Mouse (Mus musculus) midbrain, embryonic 15.5 days (tissue): ENCODE results near the gene Sf3b6. TPM values are rescaled to one million over a fixed set of nuclear protein-coding genes. Genes with fewer than 3 reads are reported as not detected.
A peak's percentile ranks its signal among the peaks of the same experiment; 100 is the strongest.
"Not testable (repeated sequence)": the region's sequence is repeated elsewhere in the genome, so short reads cannot be mapped to it uniquely, and the experiment has no call there.

Experiments
- ATAC-seq: fragments of 200-750 bp; cut with Nextera tagmentation; replicated peaks from 2 replicates; pipeline ENCODE4 v1.8.0; 2017; ENCODE audit warnings: moderate TSS enrichment
- H3K27ac ChIP-seq: fragments of 300-500 bp; sonication (generic); 2 replicates; pipeline ENCODE4 v1.5.1; 2015; ENCODE audit warnings: mild to moderate bottlenecking, inconsistent platforms
- H3K27me3 ChIP-seq: fragments of 300-500 bp; sonication (generic); replicated peaks from 2 replicates; pipeline ENCODE4 v1.6.1; 2015; ENCODE audit warnings: inconsistent platforms
- H3K36me3 ChIP-seq: fragments of 300-500 bp; sonication (generic); replicated peaks from 2 replicates; pipeline ENCODE4 v1.6.1; 2015; ENCODE audit warnings: inconsistent platforms
- H3K4me1 ChIP-seq: fragments of 300-500 bp; sonication (generic); 2 replicates; pipeline ENCODE4 v1.6.1; 2015; ENCODE audit warnings: inconsistent platforms
- H3K4me2 ChIP-seq: fragments of 300-500 bp; sonication (generic); 2 replicates; pipeline ENCODE4 v1.6.1; 2015; ENCODE audit warnings: inconsistent platforms, mild to moderate bottlenecking, moderate library complexity
- H3K4me3 ChIP-seq: fragments of 300-500 bp; sonication (generic); 2 replicates; pipeline ENCODE4 v1.5.1; 2015; ENCODE audit warnings: mild to moderate bottlenecking, inconsistent platforms
- H3K9ac ChIP-seq: fragments of 300-500 bp; sonication (generic); 2 replicates; pipeline ENCODE4 v1.6.1; 2015; ENCODE audit warnings: mild to moderate bottlenecking, inconsistent platforms
- H3K9me3 ChIP-seq: fragments of 300-500 bp; sonication (generic); 2 replicates; pipeline ENCODE4 v1.6.1; 2016; ENCODE audit warnings: inconsistent platforms
- WGBS: fragments of 180-500 bp; shearing (Covaris S2); methylation state at CpG from one replicate; pipeline ENCODE4 v1.1.7; 2015; ENCODE audit warnings: mixed read lengths; 5-methylcytosine and 5-hydroxymethylcytosine counted together
- polyA plus RNA-seq: library from polyadenylated mRNA; unstranded; fragments of >200 nt; fragmentation: Nextera tagmentation; extraction: Ambion mirVana; gene quantifications from 2 replicates; pipeline ENCODE4 v1.2.1, GENCODE M21; 2015

The Sf3b6 gene
- polyA plus RNA-seq, 1 experiment from 2014 or later, result 200 TPM

- not testable (repeated sequence) for H3K36me3 ChIP-seq, H3K4me3 ChIP-seq, H3K4me2 ChIP-seq, H3K9ac ChIP-seq, ATAC-seq, H3K9me3 ChIP-seq, H3K27me3 ChIP-seq, H3K4me1 ChIP-seq, H3K27ac ChIP-seq
- WGBS, result 95% methylated on average over 25 of the region's 25 CpGs
Measured at GRCm38 (mm10) chr12:4788128-4788527, 29.2 kb upstream of the Sf3b6 start.

- no peak overlapping the region for H3K4me2 ChIP-seq
- H3K36me3 ChIP-seq, result no peaks in the 10 kb centered on the region
- no peak for ATAC-seq
- no peaks in the 10 kb centered on the region for H3K27me3 ChIP-seq
- H3K9me3 ChIP-seq, result no peaks in the 10 kb centered on the region
- WGBS, result 60% methylated on average over 1 of the region's 1 CpGs
- H3K27ac ChIP-seq, result no peak overlapping the region
- no peak overlapping the region for H3K4me3 ChIP-seq
- H3K9ac ChIP-seq, result no peak overlapping the region
- no peaks in the 10 kb centered on the region for H3K4me1 ChIP-seq
Measured at GRCm38 (mm10) chr12:4793718-4794117, 23.6 kb upstream of the Sf3b6 start.

GRCm38 (mm10) chr12:4797471-4797870 is 19.9 kb upstream of the Sf3b6 start:
- not testable (repeated sequence) for H3K9ac ChIP-seq, H3K36me3 ChIP-seq, H3K27ac ChIP-seq, H3K9me3 ChIP-seq, ATAC-seq, H3K4me3 ChIP-seq, H3K4me2 ChIP-seq, H3K4me1 ChIP-seq, H3K27me3 ChIP-seq
- WGBS, result 81% methylated on average over 6 of the region's 6 CpGs

- H3K27me3 ChIP-seq, result no peaks in the 10 kb centered on the region
- no peak for ATAC-seq
- H3K4me3 ChIP-seq, result no peak overlapping the region
- no peak overlapping the region for H3K4me2 ChIP-seq
- 85% methylated on average over 4 of the region's 4 CpGs for WGBS
- no peak overlapping the region for H3K27ac ChIP-seq
- no peaks in the 10 kb centered on the region for H3K9me3 ChIP-seq
- H3K4me1 ChIP-seq, result no peaks in the 10 kb centered on the region
- no peak overlapping the region for H3K9ac ChIP-seq
- no peaks in the 10 kb centered on the region for H3K36me3 ChIP-seq
Measured at GRCm38 (mm10) chr12:4811036-4811435, 6.3 kb upstream of the Sf3b6 start.

GRCm38 (mm10) chr12:4811705-4812104 is 5.6 kb upstream of the Sf3b6 start:
- Histone ChIP-seq H3K9me3 (no peaks in the 10 kb centered on the region), H3K9ac (no peak overlapping the region), H3K4me2 (no peak overlapping the region), H3K27ac (no peak overlapping the region), H3K27me3 (no peaks in the 10 kb centered on the region), H3K4me1 (peaks cover 6% of the 10 kb centered on the region), H3K4me3 (no peak overlapping the region), H3K36me3 (no peaks in the 10 kb centered on the region)
- no peak for ATAC-seq
- 72% methylated on average over 3 of the region's 3 CpGs for WGBS

GRCm38 (mm10) chr12:4813636-4814035 is 3.7 kb upstream of the Sf3b6 start:
- ATAC-seq, result no peak
- WGBS, result 87% methylated on average over 4 of the region's 4 CpGs
- no peak overlapping the region for H3K4me3 ChIP-seq
- H3K27me3 ChIP-seq, result no peaks in the 10 kb centered on the region
- H3K27ac ChIP-seq, result no peak overlapping the region
- H3K9ac ChIP-seq, result no peak overlapping the region
- no peaks in the 10 kb centered on the region for H3K36me3 ChIP-seq
- H3K4me1 ChIP-seq, result peaks cover 15% of the 10 kb centered on the region
- H3K9me3 ChIP-seq, result no peaks in the 10 kb centered on the region
- H3K4me2 ChIP-seq, result no peak overlapping the region

GRCm38 (mm10) chr12:4816680-4817360 is 524 bp upstream of the Sf3b6 start:
- Histone ChIP-seq H3K4me2 (peak overlapping the region; percentile 71), H3K4me3 (peak overlapping the region; percentile 87), H3K4me1 (peaks cover 26% of the 10 kb centered on the region), H3K27me3 (no peaks in the 10 kb centered on the region), H3K9ac (peak overlapping the region; percentile 64), H3K27ac (peak overlapping the region; percentile 89), H3K36me3 (0 out of 2 replicates have a peak, but pooled peaks cover 11% of the 10 kb centered on the region), H3K9me3 (no peaks in the 10 kb centered on the region)
- 7% methylated on average over 24 of the region's 24 CpGs for whole genome bisulfite sequencing
- peak; percentile 86 for ATAC-seq

GRCm38 (mm10) chr12:4827256-4827655 is 9.9 kb downstream of the Sf3b6 start:
- no peak overlapping the region for H3K27ac ChIP-seq
- H3K4me3 ChIP-seq, result no peak overlapping the region
- no peak overlapping the region for H3K9ac ChIP-seq
- H3K36me3 ChIP-seq, result peaks cover 31% of the 10 kb centered on the region; the same call in 1 of the 2 replicates
- no peaks in the 10 kb centered on the region for H3K9me3 ChIP-seq
- H3K4me1 ChIP-seq, result no peaks in the 10 kb centered on the region
- ATAC-seq, result no peak
- 82% methylated on average over 3 of the region's 3 CpGs for WGBS
- H3K4me2 ChIP-seq, result no peak overlapping the region
- no peaks in the 10 kb centered on the region for H3K27me3 ChIP-seq

- no peak overlapping the region for H3K4me2 ChIP-seq
- H3K36me3 ChIP-seq, result no peaks in the 10 kb centered on the region; the same call in 1 of the 2 replicates
- no peak overlapping the region for H3K4me3 ChIP-seq
- no peak overlapping the region for H3K9ac ChIP-seq
- 0 out of 2 replicates have a peak, but pooled peaks cover 3% of the 10 kb centered on the region for H3K27me3 ChIP-seq
- no peaks in the 10 kb centered on the region for H3K9me3 ChIP-seq
- no peak overlapping the region for H3K27ac ChIP-seq
- H3K4me1 ChIP-seq, result peaks cover 10% of the 10 kb centered on the region
- ATAC-seq, result no peak
- 74% methylated on average over 4 of the region's 4 CpGs for WGBS
Measured at GRCm38 (mm10) chr12:4836959-4837358, 19.6 kb downstream of the Sf3b6 start.

- Histone ChIP-seq H3K9ac (no peak overlapping the region), H3K9me3 (no peaks in the 10 kb centered on the region), H3K27me3 (0 out of 2 replicates have a peak, but pooled peaks cover 3% of the 10 kb centered on the region), H3K4me1 (peaks cover 22% of the 10 kb centered on the region), H3K4me3 (0 out of 2 replicates have a peak overlapping the region, but pooled peaks have one; percentile 59), H3K4me2 (peak overlapping the region; percentile 83; the same call in 1 of the 2 replicates), H3K36me3 (no peaks in the 10 kb centered on the region), H3K27ac (no peak overlapping the region)
- ATAC-seq, result no peak
- 52% methylated on average over 6 of the region's 6 CpGs for WGBS
Measured at GRCm38 (mm10) chr12:4840010-4840409, 22.7 kb downstream of the Sf3b6 start.

GRCm38 (mm10) chr12:4840741-4841140 is 23.4 kb downstream of the Sf3b6 start:
- Histone ChIP-seq H3K4me3 (peak overlapping the region; percentile 59), H3K9ac (peak overlapping the region; percentile 66), H3K4me2 (peak overlapping the region; percentile 83), H3K27me3 (0 out of 2 replicates have a peak, but pooled peaks cover 3% of the 10 kb centered on the region), H3K9me3 (no peaks in the 10 kb centered on the region), H3K27ac (no peak overlapping the region), H3K36me3 (no peaks in the 10 kb centered on the region), H3K4me1 (peaks cover 22% of the 10 kb centered on the region)
- 2% methylated on average over 11 of the region's 11 CpGs for WGBS
- peak; percentile 4; the same call in 1 of the 2 replicates for ATAC-seq

GRCm38 (mm10) chr12:4841392-4841887 is 24.1 kb downstream of the Sf3b6 start, which contains the start of gene Fkbp1b:
Gene Fkbp1b, minus strand, starts transcription at chr12:4841591.
- Histone ChIP-seq H3K36me3 (no peaks in the 10 kb centered on the region), H3K4me1 (peaks cover 22% of the 10 kb centered on the region), H3K27me3 (0 out of 2 replicates have a peak, but pooled peaks cover 3% of the 10 kb centered on the region), H3K4me3 (peak within 1 kb of the TSS; percentile 59), H3K27ac (no peak within 1 kb of the TSS), H3K4me2 (peak within 1 kb of the TSS; percentile 83), H3K9ac (peak within 1 kb of the TSS; percentile 66), H3K9me3 (no peaks in the 10 kb centered on the region)
- WGBS, result 0% methylated on average over 37 of the region's 37 CpGs
- peak; percentile 55 for ATAC-seq
